Mouse (Mus musculus) testis, adult 2 months (tissue): ENCODE results near the gene Slc17a5.

Experiments used
- CTCF ChIP-seq: fragments of 200-500 bp; IDR thresholded peaks from 2 replicates; pipeline ENCODE4 v1.5.1; 2012; ENCODE audit warnings: low read depth, mild to moderate bottlenecking, inconsistent platforms, low read length, moderate library complexity; ENCODE audit not compliant: control insufficient read depth, insufficient read depth, insufficient replicate concordance
- POLR2A ChIP-seq: fragments of 200-500 bp; IDR thresholded peaks from 2 replicates; pipeline ENCODE4 v1.6.1; 2012; ENCODE audit warnings: low read depth, mild to moderate bottlenecking, inconsistent platforms, low read length, moderate library complexity; ENCODE audit not compliant: control insufficient read depth

GRCm38 (mm10) chr9:78513776-78514500 is 73.9 kb downstream of the Slc17a5 start:
- no peak for TF ChIP-seq CTCF
- TF ChIP-seq POLR2A, result no peak
